Mouse (Mus musculus): ENCODE data around the gene Loxl1.
A peak's percentile ranks its signal among the peaks of the same experiment; 100 is the strongest.

DNA sequence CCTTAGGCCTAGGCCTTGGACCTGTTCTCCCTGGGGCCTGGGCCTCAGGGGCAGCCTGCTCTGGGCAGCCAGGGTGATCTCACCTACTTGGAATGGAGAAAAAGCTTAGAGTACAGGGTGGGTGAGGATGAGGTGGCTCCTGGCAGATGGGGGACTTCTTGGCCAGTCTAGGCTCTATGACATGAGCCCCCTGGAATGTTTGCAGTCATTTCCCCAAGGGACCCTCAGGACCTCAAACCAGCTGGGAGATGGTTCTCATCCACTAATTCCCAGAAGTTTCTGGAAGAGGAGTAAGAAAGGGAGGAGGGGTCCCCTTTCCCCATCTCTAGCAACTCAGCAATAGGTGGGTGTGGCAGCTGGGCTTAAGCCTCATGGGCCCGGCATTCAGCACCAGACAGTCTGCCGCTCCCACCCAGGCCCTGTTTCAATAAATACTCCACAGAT lies 13.6 kb downstream of the Loxl1 start:
- TF ChIP-seq CTCF (IDR thresholded peaks at IDR 0.05) (no peak), EP300 (IDR thresholded peaks at IDR 0.05) (peak; percentile 60)
